Mouse (Mus musculus) gastrocnemius, adult 8-10 months (tissue): ENCODE measurements around the gene Herc6. TPM values are rescaled to one million over a fixed set of nuclear protein-coding genes. Genes with fewer than 3 reads are reported as not detected.

Experiments used
- DNase-seq, 2 experiments: peaks; one replicate each; pipeline ENCODE4 v3.0.0; 2022; ENCODE audit warnings: low spot score in 2 of 2
- total RNA-seq, 4 experiments: library from RNA; stranded (reverse); gene quantifications; 2 replicates each; pipeline ENCODE4 v1.2.4; 2022

Gene Herc6
- total RNA-seq, 4 experiments from 2014 or later = 0.12 to 1.6 (median 0.61) TPM

DNA sequence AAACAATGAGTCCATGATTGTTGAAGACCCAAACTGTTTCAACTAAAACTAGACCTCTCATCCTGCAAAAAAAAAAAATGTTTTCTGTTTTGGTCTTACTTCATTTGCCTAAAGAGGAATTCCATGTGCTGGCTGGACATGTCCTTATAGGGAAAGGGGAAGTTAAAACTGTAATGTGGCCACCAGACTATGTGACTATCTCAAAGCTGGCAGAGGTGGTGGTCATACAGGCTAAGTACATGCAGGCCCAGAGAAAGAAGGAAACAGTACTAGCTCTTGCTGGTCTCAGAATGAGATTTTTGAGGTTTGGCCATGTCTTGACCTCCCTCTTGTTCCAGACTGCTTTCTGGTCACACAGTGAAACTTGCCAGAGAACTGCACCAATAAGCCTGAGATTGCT is 9.2 kb upstream of the Herc6 start:
- no peak for DNase-seq

DNA sequence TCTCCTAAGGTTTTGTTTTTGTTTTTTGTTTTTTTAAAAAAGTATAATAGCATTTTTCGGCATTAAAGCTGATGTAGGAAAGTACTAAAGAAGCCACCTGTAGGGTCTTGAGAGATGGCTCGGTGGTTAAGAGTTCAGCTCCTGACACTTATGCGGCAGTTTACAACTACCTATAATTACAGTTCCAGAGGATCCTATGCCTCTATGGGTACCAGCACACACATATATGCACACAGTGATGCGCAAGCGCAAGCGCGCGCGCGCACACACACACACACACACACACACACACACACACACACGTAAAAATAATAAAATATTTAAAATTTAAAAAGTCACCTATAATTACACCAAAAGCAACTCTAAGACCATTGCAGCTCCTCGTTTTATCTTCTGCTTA is 795 bp downstream of the Herc6 start:
- DNase-seq = no peak

DNA sequence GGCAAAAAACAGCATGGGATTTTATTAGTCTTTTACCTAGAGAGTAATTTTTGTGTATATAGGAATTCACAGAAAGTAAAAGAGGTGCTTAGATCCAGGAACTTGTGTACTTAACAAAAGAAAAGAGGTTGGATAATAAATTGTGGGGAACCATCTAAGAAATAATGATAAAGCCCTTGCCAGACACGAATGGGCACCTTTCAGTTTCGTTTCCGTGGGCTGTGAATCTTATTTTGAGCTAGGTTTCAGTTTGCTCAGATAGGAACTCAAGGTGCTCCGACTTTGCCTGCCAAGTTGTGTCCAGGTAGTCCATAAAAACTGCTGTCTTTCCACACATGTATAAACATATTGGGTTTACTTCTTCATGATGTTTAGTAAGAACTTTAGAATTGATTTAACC is 1.6 kb downstream of the Herc6 start:
- DNase-seq = no peak

DNA sequence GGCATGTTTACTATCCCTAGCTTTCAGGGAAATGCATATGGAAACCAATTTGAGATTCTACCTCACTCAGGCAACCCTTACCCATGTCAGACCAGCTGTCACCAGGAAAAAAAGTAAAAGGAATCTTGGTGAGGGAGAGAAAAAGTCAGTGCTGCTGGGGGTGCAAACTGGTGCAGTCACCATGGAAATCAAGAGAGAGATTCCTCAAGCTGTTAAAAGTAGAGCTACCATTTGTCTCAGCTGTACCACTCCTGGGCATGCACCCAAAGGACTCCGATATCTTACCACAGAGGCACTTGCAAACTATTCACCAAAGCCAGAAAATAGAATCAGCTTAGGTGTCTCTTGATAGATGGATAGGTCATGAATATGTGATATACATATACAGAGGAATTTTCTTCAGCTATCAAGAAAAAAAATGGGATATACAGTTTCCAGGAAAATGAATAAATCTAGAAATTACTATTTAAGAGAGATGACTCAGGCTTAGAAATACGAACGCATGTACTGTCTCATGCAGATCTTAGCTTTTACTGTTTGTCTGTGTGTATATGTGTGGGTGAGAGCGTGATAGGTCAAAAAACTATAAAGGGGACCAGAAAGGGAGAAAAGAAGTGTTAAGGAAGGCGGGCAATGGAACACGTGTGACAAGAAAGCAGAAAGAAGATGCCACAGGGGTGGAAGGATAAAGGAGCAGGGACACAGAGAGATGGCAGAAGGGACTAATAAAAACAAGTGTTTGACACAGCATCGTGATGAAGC is 24.9 kb downstream of the Herc6 start:
- no peak for DNase-seq

DNA sequence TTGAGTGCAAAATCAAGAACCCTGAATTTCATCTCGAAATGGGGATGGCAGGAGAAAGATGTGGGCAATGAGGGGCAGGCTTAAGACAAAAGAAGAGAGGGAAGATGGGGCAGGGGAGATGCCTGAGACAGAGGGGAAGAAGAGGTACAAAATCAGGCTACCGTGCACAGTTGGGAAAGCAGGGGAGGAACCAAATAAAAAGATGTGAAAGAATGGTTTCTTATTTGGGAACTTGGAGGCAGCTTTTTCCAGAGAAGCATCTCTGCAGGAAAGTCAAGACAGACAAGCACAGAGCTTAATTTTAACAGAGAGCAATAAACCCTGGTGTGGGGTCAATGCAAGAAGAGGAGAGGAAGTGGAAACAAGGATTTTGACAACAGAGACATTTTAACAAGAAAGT is 27.2 kb downstream of the Herc6 start:
- no peak for DNase-seq

DNA sequence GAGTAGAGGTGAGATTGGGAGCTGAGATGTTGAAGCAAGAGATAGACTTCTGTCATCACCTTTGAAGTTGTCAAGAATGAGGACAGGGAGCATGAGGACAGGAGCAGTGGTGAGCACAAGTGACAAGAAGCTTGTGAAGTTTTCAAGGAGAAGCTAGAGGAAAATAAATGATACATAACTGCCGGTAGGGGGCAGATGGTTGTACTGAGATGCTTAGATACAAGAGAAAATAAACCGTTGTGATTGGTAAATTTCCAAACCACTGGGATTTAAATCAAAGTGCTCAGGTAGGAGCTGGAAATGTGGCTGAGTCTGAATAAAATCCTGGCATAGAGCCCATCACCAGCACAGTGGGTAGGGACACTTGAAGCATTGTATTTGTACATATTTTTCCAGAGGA is 28.8 kb downstream of the Herc6 start:
- no peak for DNase-seq

DNA sequence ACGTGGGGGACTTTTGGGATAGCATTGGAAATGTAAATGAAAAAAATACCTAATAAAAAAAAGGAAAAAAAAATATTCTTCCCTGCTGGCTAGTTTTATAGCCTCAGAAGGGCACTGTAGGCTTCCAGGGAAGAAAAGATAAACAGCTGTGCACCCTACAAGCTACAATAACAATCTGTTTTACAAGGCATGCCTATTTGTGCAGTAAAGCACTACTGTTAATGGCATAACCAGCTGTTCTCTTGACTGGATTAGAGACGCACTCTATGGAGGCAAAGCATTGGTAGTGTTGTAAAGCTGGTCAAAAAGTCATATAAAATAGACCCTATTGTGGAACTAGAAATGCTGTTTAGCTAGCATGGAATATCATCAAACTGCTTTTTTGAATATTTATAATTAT is 35.0 kb downstream of the Herc6 start:
- no peak for DNase-seq

DNA sequence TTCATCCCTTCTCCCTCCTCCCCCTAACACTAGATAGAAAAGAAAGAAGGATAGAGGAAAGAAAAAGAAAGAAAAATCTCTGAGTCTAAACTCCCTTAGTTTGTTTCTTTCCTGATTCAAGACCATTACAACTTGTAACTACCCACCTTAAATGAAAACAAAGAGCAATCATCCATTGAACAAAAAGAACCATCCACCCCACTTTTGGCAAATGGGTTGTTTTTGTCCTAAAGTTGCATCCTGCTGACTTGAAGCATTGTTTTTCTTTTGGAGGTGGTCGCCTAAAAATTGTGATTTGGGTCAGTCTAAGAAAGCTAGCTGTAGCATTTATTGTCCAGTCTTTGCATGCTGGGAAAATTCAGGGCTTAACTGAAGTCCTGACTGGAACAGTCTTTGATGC is 58.7 kb downstream of the Herc6 start:
- DNase-seq = no peak

DNA sequence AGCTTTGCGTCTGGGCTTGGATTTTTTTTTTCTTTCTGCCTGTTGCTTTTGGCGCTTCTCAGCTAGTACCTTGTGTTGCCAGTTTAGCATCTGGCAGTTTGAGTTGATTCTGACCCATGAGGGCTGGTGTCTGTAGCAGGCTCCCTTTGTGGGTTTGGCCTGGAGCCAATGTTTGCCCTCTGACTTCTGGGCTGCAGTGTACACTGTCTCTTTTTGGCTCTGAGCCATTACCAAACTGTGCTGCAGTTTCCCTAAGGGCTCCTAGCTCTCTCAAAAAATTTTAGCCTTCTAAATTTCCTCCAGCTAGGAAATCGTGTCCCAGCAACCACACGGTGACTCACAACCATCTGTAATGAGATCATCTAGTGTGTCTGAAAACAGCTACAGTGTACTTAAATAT is 61.0 kb downstream of the Herc6 start:
- peak in 1 of 2 experiments; percentile 31 for DNase-seq

DNA sequence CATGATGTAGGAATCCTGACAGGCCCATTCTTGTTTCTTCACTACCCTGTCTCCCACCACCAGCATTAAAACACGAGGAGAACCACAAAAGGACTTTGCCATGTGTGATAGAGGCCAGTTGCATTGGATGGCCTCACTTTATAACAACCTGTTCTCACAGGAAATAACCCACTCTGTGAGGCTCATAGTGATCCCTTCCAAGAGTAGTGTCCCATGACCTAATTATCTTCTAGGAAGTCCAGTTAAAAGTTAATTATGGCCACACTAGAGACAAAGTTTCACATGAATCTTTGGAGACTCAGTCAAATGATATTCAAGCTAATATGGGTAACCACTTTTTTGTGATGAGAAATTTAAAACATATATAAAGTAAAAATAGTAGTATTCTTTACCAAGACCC is 66.5 kb downstream of the Herc6 start:
- DNase-seq = no peak

DNA sequence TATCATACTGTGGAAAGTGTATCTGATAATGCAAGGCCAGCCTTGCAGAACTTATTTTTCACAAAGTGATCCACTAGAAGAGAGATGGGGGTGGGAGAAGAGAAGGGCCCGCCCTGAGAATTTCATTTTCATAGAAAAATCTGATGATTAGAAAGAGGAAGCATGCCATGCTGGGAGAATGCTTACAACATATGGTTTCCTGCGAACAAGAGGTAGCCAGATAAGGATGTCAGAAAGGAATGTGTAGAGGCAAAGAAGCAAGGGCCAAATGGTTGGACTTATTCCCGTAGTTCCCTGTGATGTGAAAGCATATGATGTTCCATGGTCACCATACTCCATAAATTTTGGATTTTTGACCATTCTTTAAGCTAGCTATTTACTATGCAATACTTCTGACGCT is 80.5 kb downstream of the Herc6 start:
- no peak for DNase-seq

DNA sequence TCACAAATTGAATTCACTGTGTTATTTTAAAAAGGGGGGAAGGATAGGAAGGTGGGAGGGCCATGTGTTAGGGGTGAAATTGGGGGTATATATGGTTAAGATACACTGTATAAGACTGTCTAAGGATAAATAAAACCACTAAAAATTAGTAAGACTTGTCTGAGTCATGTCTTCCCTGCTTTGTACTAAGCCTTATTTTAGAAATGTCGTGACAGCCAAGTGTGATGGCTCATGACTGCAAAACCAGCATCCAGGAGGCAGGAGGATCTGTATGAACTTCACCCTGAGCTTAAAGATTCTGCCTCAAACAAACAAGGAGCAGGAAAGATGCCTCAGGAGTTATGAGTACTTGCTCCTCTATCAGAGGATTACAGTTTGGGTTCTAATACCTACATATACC is 103.4 kb downstream of the Herc6 start:
- DNase-seq = no peak

DNA sequence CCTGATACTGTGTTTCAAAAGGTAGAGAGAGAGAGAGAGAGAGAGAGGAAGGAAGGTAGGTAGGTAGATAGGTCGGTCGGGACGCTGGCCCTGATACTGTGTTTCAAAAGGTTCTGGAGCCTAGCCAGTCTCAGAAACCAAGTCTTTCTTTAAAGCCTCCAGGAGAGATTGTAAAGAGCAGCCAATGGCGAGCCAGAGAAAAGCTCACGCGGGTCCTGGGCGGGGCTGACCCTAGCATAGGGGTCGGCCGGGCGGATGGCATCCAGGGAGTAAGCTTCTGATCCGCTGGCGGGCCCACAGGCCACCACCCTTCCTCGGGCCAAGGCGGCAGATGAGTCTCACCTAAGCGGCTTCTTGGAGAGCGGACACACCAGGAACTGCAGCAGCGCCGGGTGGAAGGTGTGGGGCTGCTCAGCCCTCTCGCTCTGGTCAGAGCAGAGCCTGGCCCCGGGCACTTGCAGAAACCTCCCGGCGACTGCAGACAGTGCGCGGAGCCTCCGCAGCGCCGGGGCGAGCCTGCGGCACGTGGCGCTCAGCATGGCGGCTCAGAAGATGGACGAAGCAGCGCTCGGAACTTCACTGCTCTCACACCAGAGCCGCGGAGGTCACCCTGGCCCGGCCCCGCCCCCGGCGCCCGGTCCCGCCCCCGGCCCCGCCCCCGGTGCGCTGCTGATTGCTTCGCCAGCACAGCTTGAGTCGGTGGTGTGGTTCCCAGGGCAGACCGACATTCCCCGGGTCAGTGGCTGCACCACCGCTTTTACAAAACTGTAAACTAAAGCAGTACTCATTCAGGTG is 110.9 kb downstream of the Herc6 start, which contains the start of gene Pyurf:
Gene Pyurf (minus strand): TSS at position 612 of the 795 bp plus-strand sequence.
- DNase-seq = peak; percentile 76 to 81

DNA sequence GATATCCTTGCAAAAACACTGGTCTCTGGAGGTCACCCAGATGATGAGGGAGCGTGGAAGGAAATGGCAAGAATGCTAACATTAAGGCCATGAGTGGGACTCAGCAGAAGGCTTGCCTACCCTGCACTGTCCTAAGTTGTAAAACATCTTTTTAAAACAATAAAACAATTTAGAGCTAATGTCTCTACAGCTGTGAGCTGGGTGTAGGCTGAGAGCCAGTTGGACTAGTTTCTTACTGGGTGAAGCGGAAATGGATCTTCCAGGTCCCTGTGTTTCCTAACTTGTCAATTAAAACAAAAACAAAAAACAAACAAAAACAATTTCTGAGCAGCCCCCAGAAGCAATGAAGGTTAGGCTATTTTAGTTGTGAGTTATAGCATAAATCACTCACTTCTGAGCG is 112.3 kb downstream of the Herc6 start:
- DNase-seq = no peak

DNA sequence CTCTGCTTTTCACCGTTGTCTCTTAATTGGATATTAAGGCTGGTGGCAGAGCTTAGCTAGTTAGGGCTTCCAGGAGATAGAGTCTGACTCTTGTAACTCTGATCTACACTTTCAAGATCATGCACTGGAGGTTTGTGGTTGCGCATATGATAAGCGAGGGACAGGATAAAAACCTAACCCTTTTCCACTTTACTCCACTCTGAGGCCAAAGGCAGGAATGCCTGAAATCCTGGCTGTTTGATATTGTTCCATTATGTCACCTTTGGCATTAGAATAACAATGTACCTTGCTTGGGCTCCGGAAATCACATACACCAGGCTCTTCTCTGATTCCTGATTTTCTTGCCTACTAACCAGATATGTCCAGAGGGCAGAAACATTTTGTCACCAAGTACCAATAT is 120.9 kb downstream of the Herc6 start:
- DNase-seq = no peak

DNA sequence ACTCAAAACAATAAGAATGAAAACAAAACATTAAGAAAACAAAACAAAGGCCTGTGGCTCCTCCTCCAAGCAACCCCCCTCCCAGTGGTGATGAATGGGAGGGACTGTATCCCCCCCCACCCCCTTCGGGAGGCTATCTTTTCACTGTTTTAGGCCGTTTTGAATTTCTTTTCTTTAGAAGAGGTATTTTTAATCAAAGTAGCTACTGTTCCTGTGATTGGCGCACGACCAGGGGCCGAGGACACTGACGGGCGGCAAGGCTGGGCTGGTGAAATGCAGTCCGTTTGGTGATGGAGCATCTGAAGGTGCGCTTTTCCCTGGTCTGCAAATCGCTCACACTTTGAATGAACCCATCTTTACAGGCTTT is 121.6 kb downstream of the Herc6 start, which contains the start of gene Lancl2:
Gene Lancl2 (plus strand): TSS at position 165 of the 367 bp plus-strand sequence.
- peak; percentile 5 to 8 for DNase-seq

DNA sequence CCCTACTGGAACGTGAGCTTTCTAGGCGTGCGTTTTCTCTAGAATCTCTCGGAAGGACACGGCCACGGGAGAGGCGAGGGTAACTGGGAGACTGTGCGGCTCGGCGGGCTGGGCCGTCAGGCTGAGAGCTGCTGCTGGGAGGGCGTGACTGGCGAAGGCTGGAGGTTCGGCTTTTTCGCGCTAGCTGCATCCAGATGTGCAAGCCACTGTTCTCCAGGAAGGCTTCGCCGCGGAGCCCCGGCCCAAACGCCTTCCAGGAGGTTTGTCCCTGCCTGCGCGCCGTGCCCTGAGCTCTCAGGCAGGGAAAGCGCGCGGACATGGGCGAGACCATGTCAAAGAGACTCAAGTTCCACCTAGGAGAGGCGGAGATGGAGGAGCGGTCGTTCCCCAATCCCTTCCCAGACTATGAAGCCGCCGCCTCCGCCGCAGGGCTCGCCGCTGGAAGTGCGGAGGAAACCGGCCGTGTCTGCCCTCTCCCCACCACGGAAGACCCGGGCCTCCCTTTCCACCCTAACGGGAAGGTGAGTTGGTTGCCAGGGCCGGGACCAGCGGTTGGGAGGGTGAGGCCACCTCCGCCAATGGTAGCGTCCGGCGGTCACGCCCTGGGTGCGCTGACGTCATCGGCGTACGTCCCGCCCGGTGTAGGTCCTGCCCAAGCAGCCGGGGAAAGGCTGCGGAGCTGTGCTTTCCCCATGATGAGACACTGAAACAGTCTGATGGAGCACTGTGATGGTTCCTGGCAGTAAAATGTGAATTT is 122.1 kb downstream of the Herc6 start:
- peak; percentile 90 to 93 for DNase-seq

DNA sequence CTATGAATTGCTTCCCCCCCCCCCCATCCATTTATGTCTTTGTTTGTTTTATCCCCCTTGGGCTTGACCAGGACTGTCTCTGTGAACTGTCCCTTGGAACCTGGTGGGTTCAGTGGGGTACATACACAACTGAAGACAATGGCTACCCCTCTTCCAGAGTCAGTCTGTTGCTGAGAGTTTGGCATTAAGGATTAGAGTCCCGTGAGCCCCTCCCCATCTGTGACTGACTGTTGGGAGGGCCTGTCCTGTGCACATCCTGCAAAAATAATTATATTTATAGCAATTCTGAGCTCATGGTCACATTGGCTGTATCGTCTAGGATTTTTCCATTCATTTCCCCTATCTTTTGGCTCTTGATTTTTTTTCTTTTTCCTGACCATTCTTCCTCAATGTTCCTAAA is 122.9 kb downstream of the Herc6 start:
- no peak for DNase-seq

DNA sequence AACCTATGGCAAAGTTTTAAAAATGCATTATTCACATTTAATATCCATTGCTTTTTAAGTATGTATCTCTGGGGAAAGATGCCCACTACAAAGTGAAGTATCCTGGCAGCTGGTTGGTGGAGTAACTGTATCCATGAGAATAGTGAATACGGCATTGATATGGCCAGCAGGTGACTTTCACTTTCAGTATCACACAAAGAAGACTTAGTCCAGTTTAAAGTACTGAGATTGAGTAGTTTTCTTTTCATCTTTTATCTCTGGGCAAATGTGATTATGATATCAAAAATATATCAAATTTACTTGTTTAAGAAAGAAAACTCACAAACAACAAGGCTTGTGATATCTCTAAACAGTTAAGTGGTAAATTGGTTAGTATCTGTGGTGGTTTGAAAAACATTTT is 125.9 kb downstream of the Herc6 start:
- DNase-seq = no peak

DNA sequence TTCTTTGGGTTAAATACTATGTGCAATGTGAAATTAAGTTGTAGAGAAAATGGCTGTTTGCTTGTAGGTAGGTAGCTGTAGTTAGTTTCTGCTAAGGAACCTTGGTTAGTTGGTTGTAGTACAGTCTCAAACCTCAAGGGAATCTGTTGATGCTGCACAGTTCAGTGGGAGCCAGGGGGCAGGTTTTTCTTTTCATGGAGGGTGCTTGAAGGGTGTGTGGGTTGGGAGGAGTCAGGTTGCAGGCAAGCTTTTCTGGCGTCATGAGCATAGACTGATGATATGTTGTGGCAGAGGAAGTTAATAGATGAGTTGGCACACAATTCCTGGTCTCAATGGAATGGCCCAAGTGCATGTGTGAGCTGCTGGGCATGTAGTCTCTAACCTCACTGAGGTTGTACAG is 130.9 kb downstream of the Herc6 start:
- DNase-seq = no peak
